16 mouse cellular contexts compared by ENCODE assay signal in the genomic region with DNA sequence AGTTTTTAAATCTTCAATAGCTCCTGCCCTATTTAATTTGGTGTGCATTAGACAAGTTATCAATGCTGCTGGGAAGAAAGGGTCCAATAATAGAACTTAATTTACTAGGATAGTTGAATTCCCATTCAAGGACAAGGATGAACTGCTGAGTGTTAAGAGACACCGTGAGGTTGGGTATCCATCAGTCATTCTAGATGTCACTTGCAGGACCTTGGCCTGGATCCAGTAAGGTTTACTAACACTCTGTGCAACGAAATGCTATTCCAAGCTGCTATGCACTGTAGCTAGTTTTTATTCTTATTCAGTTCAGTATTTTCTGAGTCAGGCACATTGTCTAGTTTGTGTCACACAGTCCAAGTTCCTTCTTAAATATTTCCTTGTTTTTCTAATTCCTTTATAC.
"Had no signal": no experiment of that assay in that cellular context is flagged by ENCODE, and none has a peak within 500 bp of the region (broad histone marks: within the 10 kb centered on the region; RNA-seq: fewer than 3 reads in every experiment).

No protein-coding gene starts in this region.

- H3K27me3 ChIP-seq: kidney, embryonic 15.5 days; limb, embryonic 15.5 days; liver, embryonic 12.5 days; neural tube, embryonic 15.5 days had no signal

- H3K27ac ChIP-seq: limb, embryonic 15.5 days; liver, embryonic 12.5 days; midbrain, embryonic 10.5 days; neural tube, embryonic 15.5 days; stomach, postnatal 0 days had no signal

- H3K4me3 ChIP-seq: kidney, embryonic 15.5 days; limb, embryonic 15.5 days; liver, embryonic 12.5 days; midbrain, embryonic 10.5 days; myocyte; neural tube, embryonic 15.5 days had no signal

- H3K4me1 ChIP-seq: limb, embryonic 15.5 days; liver, embryonic 12.5 days had no signal

- H3K36me3 ChIP-seq: kidney, embryonic 15.5 days; limb, embryonic 15.5 days; liver, embryonic 12.5 days; midbrain, embryonic 10.5 days; neural tube, embryonic 15.5 days had no signal

- DNase-seq: kidney, adult 18-20 months; kidney, postnatal 25 days; lung, embryonic 14.5 days; lung, postnatal 10 days; lung, postnatal 4 days; midbrain, embryonic 14.5 days; right cerebral cortex, adult 18-20 months; thymus, adult 18-20 months; thymus, postnatal 25 days had no signal

- H3K9ac ChIP-seq: kidney, embryonic 15.5 days; limb, embryonic 15.5 days; liver, embryonic 12.5 days; lung, embryonic 14.5 days; neural tube, embryonic 15.5 days had no signal
